Mouse (Mus musculus): ENCODE results near the gene Olfr307. TPM values are rescaled to one million over a fixed set of nuclear protein-coding genes. Genes with fewer than 3 reads are reported as not detected.
"Not testable (repeated sequence)": the region's sequence is repeated elsewhere in the genome, so short reads cannot be mapped to it uniquely, and the experiment has no call there.

Gene Olfr307
- not detected in 2 replicates for polyA plus RNA-seq (2015; fragmentation: Nextera tagmentation; extraction: Ambion mirVana)

GRCm38 (mm10) chr7:86337486-86337885, at the start of gene Olfr307:
Gene Olfr307, minus strand, starts transcription at chr7:86337586.
- Histone ChIP-seq H3K4me3 (ENCODE audit: low read length) (no peak within 1 kb of the TSS), H3K36me3 (ENCODE audit: control insufficient read depth, insufficient read depth, low read length) (no peaks in the 10 kb centered on the region), H3K9me3 (ENCODE audit: control insufficient read depth, low read length) (no peaks in the 10 kb centered on the region), H3K27me3 (replicated peaks; ENCODE audit: control insufficient read depth, insufficient read depth, low read length) (no peaks in the 10 kb centered on the region), H3K4me2 (ENCODE audit: low read length) (no peak within 1 kb of the TSS), H3K4me1 (ENCODE audit: control insufficient read depth, insufficient read depth, low read depth, low read length) (no peaks in the 10 kb centered on the region), H3K9ac (ENCODE audit: low read depth, low read length) (no peak within 1 kb of the TSS), H3K27ac (ENCODE audit: low read depth, low read length) (no peak within 1 kb of the TSS)
- ATAC-seq: no peak
- WGBS: 80% methylated on average over 1 of the region's 1 CpGs

- Histone ChIP-seq H3K9me3 (ENCODE audit: control insufficient read depth, low read length) (no peaks in the 10 kb centered on the region), H3K4me3 (ENCODE audit: low read length) (no peak within 1 kb of the TSS), H3K4me2 (ENCODE audit: low read length) (no peak within 1 kb of the TSS), H3K27me3 (replicated peaks; ENCODE audit: control insufficient read depth, insufficient read depth, low read length) (no peaks in the 10 kb centered on the region), H3K36me3 (ENCODE audit: control insufficient read depth, insufficient read depth, low read length) (no peaks in the 10 kb centered on the region), H3K9ac (ENCODE audit: low read depth, low read length) (no peak within 1 kb of the TSS), H3K27ac (ENCODE audit: low read depth, low read length) (no peak within 1 kb of the TSS), H3K4me1 (ENCODE audit: control insufficient read depth, insufficient read depth, low read depth, low read length) (no peaks in the 10 kb centered on the region)
- 61% methylated on average over 1 of the region's 1 CpGs for WGBS
- no peak for ATAC-seq
Observed at GRCm38 (mm10) chr7:86386558-86386957, 49.2 kb upstream of the Olfr307 start, which contains the start of gene Olfr304. Gene Olfr304, minus strand, starts transcription at chr7:86386658.

- H3K4me3 ChIP-seq (ENCODE audit: low read length): no peak overlapping the region
- 68% methylated on average over 3 of the region's 3 CpGs for WGBS
- H3K4me2 ChIP-seq (ENCODE audit: low read length): no peak overlapping the region
- no peaks in the 10 kb centered on the region for H3K4me1 ChIP-seq (ENCODE audit: control insufficient read depth, insufficient read depth, low read depth, low read length)
- no peaks in the 10 kb centered on the region for H3K9me3 ChIP-seq (ENCODE audit: control insufficient read depth, low read length)
- no peak overlapping the region for H3K9ac ChIP-seq (ENCODE audit: low read depth, low read length)
- no peak overlapping the region for H3K27ac ChIP-seq (ENCODE audit: low read depth, low read length)
- no peaks in the 10 kb centered on the region for H3K36me3 ChIP-seq (ENCODE audit: control insufficient read depth, insufficient read depth, low read length)
- no peaks in the 10 kb centered on the region for H3K27me3 ChIP-seq (replicated peaks; ENCODE audit: control insufficient read depth, insufficient read depth, low read length)
- no peak for ATAC-seq
Observed at GRCm38 (mm10) chr7:86385769-86386168, 48.4 kb upstream of the Olfr307 start.

- Histone ChIP-seq H3K27ac (ENCODE audit: low read depth, low read length) (no peak within 1 kb of the TSS), H3K9me3 (ENCODE audit: control insufficient read depth, low read length) (no peaks in the 10 kb centered on the region), H3K4me3 (ENCODE audit: low read length) (no peak within 1 kb of the TSS), H3K4me1 (ENCODE audit: control insufficient read depth, insufficient read depth, low read depth, low read length) (no peaks in the 10 kb centered on the region), H3K4me2 (ENCODE audit: low read length) (no peak within 1 kb of the TSS), H3K27me3 (replicated peaks; ENCODE audit: control insufficient read depth, insufficient read depth, low read length) (no peaks in the 10 kb centered on the region), H3K9ac (ENCODE audit: low read depth, low read length) (no peak within 1 kb of the TSS), H3K36me3 (ENCODE audit: control insufficient read depth, insufficient read depth, low read length) (no peaks in the 10 kb centered on the region)
- no peak for ATAC-seq
- WGBS: 79% methylated on average over 1 of the region's 1 CpGs
Observed at GRCm38 (mm10) chr7:86366828-86367227, 29.4 kb upstream of the Olfr307 start, which contains the start of gene Olfr305. Gene Olfr305, minus strand, starts transcription at chr7:86366928.

GRCm38 (mm10) chr7:86346296-86346695, 8.9 kb upstream of the Olfr307 start:
- H3K9ac ChIP-seq (ENCODE audit: low read depth, low read length); H3K4me1 ChIP-seq (ENCODE audit: control insufficient read depth, insufficient read depth, low read depth, low read length); H3K27ac ChIP-seq (ENCODE audit: low read depth, low read length); H3K4me2 ChIP-seq (ENCODE audit: low read length); H3K27me3 ChIP-seq (replicated peaks; ENCODE audit: control insufficient read depth, insufficient read depth, low read length); H3K9me3 ChIP-seq (ENCODE audit: control insufficient read depth, low read length); H3K36me3 ChIP-seq (ENCODE audit: control insufficient read depth, insufficient read depth, low read length); ATAC-seq; H3K4me3 ChIP-seq (ENCODE audit: low read length): not testable (repeated sequence)
- WGBS: 93% methylated on average over 9 of the region's 9 CpGs

GRCm38 (mm10) chr7:86344253-86344652, 6.9 kb upstream of the Olfr307 start:
- Histone ChIP-seq H3K4me2 (ENCODE audit: low read length) (no peak overlapping the region), H3K9me3 (ENCODE audit: control insufficient read depth, low read length) (no peaks in the 10 kb centered on the region), H3K27me3 (replicated peaks; ENCODE audit: control insufficient read depth, insufficient read depth, low read length) (no peaks in the 10 kb centered on the region), H3K36me3 (ENCODE audit: control insufficient read depth, insufficient read depth, low read length) (no peaks in the 10 kb centered on the region), H3K27ac (ENCODE audit: low read depth, low read length) (no peak overlapping the region), H3K9ac (ENCODE audit: low read depth, low read length) (no peak overlapping the region), H3K4me3 (ENCODE audit: low read length) (no peak overlapping the region), H3K4me1 (ENCODE audit: control insufficient read depth, insufficient read depth, low read depth, low read length) (no peaks in the 10 kb centered on the region)
- 74% methylated on average over 3 of the region's 3 CpGs for WGBS
- no peak for ATAC-seq

GRCm38 (mm10) chr7:86342881-86343565, 5.6 kb upstream of the Olfr307 start:
- no peak for ATAC-seq
- WGBS: 79% methylated on average over 14 of the region's 14 CpGs

GRCm38 (mm10) chr7:86325530-86325929, 11.9 kb downstream of the Olfr307 start, which contains the start of gene Olfr308:
Gene Olfr308, minus strand, starts transcription at chr7:86325630.
- no peak for ATAC-seq
- Histone ChIP-seq H3K27ac (ENCODE audit: low read depth, low read length) (no peak within 1 kb of the TSS), H3K9ac (ENCODE audit: low read depth, low read length) (no peak within 1 kb of the TSS)

More at GRCm38 (mm10) chr7:86342881-86343565, 5.6 kb upstream of the Olfr307 start:
- Histone ChIP-seq H3K4me1 (ENCODE audit: control insufficient read depth, insufficient read depth, low read depth, low read length) (no peaks in the 10 kb centered on the region), H3K9me3 (ENCODE audit: control insufficient read depth, low read length) (no peaks in the 10 kb centered on the region), H3K27me3 (replicated peaks; ENCODE audit: control insufficient read depth, insufficient read depth, low read length) (no peaks in the 10 kb centered on the region), H3K4me3 (ENCODE audit: low read length) (no peak overlapping the region), H3K9ac (ENCODE audit: low read depth, low read length) (no peak overlapping the region), H3K4me2 (ENCODE audit: low read length) (no peak overlapping the region), H3K27ac (ENCODE audit: low read depth, low read length) (no peak overlapping the region), H3K36me3 (ENCODE audit: control insufficient read depth, insufficient read depth, low read length) (no peaks in the 10 kb centered on the region)

GRCm38 (mm10) chr7:86321323-86321722, 16.1 kb downstream of the Olfr307 start:
- ATAC-seq: peak; percentile 61; the same call in 1 of the 2 replicates
- H3K9ac ChIP-seq (ENCODE audit: low read depth, low read length): no peak overlapping the region
- 92% methylated on average over 2 of the region's 2 CpGs for WGBS
- no peak overlapping the region for H3K4me2 ChIP-seq (ENCODE audit: low read length)
- no peak overlapping the region for H3K27ac ChIP-seq (ENCODE audit: low read depth, low read length)
- H3K27me3 ChIP-seq (replicated peaks; ENCODE audit: control insufficient read depth, insufficient read depth, low read length): no peaks in the 10 kb centered on the region
- no peaks in the 10 kb centered on the region for H3K9me3 ChIP-seq (ENCODE audit: control insufficient read depth, low read length)
- H3K4me3 ChIP-seq (ENCODE audit: low read length): no peak overlapping the region
- no peaks in the 10 kb centered on the region for H3K36me3 ChIP-seq (ENCODE audit: control insufficient read depth, insufficient read depth, low read length)
- no peaks in the 10 kb centered on the region for H3K4me1 ChIP-seq (ENCODE audit: control insufficient read depth, insufficient read depth, low read depth, low read length)

More at GRCm38 (mm10) chr7:86325530-86325929, 11.9 kb downstream of the Olfr307 start, which contains the start of gene Olfr308:
- H3K36me3 ChIP-seq (ENCODE audit: control insufficient read depth, insufficient read depth, low read length): no peaks in the 10 kb centered on the region
- no peak within 1 kb of the TSS for H3K4me3 ChIP-seq (ENCODE audit: low read length)
- H3K4me1 ChIP-seq (ENCODE audit: control insufficient read depth, insufficient read depth, low read depth, low read length): no peaks in the 10 kb centered on the region
- no peaks in the 10 kb centered on the region for H3K9me3 ChIP-seq (ENCODE audit: control insufficient read depth, low read length)
- no peaks in the 10 kb centered on the region for H3K27me3 ChIP-seq (replicated peaks; ENCODE audit: control insufficient read depth, insufficient read depth, low read length)
- H3K4me2 ChIP-seq (ENCODE audit: low read length): no peak within 1 kb of the TSS
